Mouse (Mus musculus): ENCODE measurements around the gene Ifitm3.
"Not testable (repeated sequence)": the region's sequence is repeated elsewhere in the genome, so short reads cannot be mapped to it uniquely, and the experiment has no call there.

The Ifitm3 gene

DNA sequence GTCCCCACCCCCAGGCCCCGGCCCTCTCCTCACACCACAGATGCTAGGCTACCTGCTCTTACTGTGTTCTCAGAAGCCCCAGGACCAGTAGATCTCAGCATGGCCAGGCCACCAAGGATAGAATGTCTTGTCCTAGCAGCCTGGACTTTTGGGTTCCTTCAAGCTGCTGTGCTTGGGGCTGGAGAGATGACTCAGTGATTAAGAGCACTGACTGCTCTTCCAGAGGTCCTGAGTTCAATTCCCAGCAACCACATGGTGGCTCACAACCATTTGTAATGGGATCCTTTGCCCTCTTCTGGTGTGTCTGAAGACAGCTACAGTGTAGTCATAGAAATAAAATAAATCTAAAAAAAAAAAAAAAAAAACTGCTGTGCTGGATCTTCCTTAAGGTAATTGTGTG, 7.3 kb upstream of the Ifitm3 start, which contains the start of gene Ifitm6:
Gene Ifitm6 (minus strand): TSS at position 101 of the 400 bp plus-strand sequence.
- TF ChIP-seq GATA4 (IDR thresholded peaks at IDR 0.05; ENCODE audit: insufficient replicate concordance, low read length) = not testable (repeated sequence)

DNA sequence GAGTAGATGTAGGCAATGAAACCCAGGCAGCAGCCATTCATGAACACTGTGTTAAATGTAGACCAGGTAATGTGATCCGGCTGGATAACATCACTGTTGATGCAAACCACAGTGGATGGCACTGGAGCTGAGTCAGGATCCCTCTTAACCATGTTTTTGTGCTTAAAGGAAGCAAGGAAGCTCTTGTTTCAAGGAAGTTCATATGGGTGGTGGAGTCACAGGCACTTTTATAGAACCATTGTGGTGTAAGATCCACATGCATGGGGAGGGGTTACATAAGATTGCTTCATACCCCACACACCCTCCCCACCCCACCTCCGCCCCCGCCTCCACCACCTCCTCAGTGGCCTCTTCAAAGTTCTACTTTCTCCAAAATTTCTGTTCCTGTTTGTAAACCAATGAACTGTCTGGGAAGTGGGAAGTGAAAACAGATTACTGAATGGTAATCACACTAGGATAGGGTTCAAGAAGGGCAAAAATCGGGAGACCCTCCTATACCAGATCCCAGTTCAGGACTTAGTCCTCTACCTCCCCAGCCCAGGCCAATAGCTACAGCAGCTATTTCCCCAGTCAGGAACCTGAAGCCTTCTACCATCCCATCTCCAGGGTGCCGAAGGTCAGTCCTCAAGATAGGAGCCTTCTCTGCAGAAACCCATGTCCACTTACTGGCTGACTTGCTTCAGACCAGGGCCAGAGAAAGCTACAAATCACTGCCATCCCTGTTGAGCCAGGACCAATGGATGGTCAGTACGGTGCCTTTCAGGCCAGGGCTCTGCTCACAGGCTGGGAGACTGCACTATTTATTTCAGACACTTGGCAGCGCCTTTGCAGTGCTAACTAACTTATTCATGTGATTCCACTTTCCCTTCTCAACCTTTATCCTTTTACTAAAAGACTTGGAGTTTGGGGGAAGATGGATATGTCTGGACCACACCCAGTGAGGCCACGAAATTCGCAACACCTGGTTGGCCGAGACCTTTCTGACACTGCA, 6.4 kb upstream of the Ifitm3 start:
- no peak for TF ChIP-seq GATA4 (IDR thresholded peaks at IDR 0.05; ENCODE audit: insufficient replicate concordance, low read length)

DNA sequence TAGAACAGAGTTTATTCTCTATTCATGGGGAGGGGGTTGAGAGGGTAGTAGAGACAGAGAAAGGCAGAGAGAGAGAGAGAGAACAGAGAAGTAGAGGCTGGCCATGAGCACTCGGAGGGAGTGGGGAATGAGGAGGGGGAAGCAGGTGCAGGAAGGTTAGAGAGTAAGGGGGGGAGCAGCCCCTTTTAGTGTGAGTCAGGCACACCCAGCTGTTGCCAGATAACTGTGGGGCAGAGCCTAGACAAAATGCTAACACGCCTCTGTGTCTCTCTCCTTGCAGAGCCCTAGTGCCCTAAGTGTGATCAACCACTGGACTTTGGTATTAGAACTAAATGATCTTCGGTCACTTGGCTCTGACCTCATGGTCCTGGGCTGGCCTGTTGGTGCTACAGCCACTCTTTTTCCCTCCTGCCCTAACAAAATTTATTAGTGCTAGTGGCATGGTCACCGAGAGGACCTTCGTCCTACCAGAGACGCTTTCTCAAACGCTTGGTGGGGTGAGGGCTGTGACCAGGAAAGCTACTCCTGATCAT, 734 bp upstream of the Ifitm3 start:
- no peak for TF ChIP-seq GATA4 (IDR thresholded peaks at IDR 0.05; ENCODE audit: insufficient replicate concordance, low read length)

DNA sequence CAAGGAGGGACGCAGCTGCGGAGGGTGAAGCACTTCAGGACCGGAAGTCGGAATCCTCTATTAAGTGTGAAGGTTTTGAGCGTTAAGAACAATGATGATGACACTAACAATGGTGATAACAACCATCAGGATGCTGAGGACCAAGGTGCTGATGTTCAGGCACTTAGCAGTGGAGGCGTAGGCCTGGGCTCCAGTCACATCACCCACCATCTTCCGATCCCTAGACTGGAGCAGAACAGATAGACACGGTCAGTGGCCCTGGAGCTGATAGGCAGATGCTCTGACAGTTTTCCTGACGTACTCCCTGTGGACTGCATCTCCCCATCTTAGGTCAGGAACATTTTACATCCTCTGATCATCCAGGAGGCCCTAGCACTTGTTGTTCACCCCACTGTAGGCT, 905 bp downstream of the Ifitm3 start:
- TF ChIP-seq GATA4 (IDR thresholded peaks at IDR 0.05; ENCODE audit: insufficient replicate concordance, low read length) = no peak

DNA sequence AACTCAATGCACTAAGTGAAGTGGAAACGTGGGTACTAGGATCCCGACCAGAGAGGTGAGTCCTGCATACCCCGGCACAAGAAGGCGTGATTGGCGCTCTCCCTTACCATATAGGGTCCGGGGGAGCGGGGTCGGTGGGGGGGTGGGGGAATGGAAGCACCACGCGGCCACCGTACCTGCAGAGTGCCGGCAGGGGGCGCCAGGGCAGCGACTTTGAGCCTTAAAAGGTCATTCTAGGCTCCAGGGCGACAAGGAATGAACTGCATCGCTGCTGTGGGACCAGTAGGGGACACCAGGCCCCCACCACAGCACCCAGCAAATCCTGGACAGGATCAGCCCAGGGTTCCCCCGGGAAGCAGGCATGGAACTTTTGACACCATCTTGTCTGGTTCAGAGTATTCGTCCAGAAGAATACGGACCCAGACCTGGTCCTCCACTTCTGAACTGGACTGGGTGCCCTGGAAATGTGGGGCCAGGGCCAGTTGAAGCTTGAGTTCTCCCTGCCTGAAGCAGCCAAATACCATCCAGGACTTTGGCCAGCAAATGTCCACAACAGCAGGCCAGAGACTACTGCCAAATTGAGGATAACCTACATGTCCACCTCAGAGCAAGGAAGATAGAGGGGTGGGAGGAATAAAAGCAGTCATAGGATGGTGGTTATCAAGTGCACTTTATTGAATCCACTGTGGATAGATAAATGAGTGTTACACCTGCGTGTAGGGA, 1.5 kb downstream of the Ifitm3 start:
- no peak; the same call in 1 of the 2 replicates for TF ChIP-seq GATA4 (IDR thresholded peaks at IDR 0.05; ENCODE audit: insufficient replicate concordance, low read length)

DNA sequence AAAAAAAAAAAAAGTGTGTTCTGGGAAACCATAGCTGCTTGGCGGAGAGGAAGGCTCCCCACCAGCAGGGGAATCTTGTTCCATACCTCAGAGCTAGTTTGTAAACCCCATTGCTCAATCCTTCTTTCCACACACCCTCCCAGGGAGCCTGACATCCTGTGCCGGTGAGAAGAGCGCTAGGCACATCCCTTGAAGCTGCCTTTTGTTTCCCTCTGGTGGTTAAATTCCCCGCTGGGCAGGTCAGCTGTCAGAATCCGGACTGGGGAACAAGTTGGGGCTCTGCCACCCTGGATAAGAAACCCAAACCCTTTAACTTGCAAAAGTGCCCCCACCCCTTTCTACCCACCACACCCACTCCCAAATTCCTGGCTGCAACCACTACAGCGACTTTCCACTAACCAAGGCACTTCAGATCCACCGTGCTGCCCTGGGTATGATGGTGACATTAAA, 2.2 kb downstream of the Ifitm3 start:
- no peak for TF ChIP-seq GATA4 (IDR thresholded peaks at IDR 0.05; ENCODE audit: insufficient replicate concordance, low read length)

DNA sequence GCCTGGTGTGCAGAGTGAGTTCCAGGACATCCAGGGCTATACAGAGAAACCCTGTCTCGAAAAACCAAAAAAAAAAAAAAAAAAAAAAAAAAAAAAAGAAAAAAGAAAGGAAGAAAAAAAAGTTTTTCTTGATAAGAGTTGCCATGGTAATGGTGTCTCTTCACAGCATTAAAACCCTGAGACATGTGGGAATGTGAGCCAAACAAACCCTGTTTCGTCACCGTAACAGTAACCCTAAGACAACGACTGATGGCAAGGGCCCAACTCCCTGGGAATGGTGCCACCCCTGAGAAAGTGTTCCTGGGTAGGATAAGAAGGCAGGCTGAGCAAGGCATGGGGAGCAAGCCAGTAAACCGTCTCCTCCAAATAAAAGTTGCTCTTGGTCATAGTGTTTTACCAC, 3.7 kb downstream of the Ifitm3 start:
- TF ChIP-seq GATA4 (IDR thresholded peaks at IDR 0.05; ENCODE audit: insufficient replicate concordance, low read length) = no peak

DNA sequence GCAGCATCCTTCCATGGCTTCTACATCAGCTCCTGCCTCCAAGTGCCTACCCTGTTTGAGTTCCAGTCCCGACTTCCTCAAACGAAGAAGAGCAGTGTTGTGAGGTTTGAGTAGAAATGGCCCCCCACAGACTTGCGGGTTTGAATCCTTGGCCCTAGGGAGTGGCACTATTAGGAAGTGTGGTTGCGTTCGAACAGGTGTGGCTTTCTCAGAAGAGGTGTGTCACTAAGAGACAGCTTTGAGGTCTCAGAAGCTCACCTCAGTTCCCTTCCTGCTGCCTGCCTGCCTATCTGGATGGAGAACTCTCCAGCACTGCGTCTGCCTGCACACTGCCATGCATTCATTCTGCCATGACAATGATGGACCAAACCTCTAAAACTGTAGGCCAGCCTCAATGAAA, 4.1 kb downstream of the Ifitm3 start:
- TF ChIP-seq GATA4 (IDR thresholded peaks at IDR 0.05; ENCODE audit: insufficient replicate concordance, low read length) = no peak

DNA sequence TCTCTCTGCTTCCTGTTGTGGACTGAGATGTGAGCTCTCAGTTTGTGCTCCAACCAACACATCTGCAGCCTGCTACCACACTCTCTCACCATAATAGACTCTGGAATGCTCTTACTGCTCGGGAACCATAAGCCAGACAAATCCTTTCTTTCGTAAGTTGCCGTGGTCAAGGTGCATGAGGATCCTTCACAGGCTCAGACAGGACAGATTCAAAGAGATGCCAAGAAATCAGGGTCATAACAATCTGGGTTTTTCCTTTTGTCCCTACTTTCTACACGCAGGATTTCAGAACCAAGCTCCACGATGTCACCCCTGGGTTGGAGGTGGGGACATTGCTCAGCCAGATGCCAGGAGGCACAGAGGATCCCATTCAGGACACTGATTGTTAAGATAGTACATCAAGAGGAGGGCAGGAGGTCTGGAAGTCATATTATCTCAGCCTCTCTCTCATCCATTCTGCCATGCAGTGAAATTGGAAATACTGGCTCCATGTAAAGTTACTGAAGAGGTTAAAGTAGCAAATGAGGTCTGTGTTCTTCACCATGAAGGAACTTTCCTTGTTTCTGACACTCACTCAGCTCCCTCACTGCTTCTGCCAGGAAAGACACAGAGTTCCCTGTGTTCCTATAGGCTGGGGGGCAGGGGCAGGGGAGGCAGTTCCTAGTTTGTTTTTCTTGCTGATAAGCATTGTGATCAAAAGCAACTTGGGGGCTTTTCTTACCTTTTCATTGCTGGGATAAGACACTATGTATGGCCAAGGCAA, 7.1 kb downstream of the Ifitm3 start:
- no peak for TF ChIP-seq GATA4 (IDR thresholded peaks at IDR 0.05; ENCODE audit: insufficient replicate concordance, low read length)

DNA sequence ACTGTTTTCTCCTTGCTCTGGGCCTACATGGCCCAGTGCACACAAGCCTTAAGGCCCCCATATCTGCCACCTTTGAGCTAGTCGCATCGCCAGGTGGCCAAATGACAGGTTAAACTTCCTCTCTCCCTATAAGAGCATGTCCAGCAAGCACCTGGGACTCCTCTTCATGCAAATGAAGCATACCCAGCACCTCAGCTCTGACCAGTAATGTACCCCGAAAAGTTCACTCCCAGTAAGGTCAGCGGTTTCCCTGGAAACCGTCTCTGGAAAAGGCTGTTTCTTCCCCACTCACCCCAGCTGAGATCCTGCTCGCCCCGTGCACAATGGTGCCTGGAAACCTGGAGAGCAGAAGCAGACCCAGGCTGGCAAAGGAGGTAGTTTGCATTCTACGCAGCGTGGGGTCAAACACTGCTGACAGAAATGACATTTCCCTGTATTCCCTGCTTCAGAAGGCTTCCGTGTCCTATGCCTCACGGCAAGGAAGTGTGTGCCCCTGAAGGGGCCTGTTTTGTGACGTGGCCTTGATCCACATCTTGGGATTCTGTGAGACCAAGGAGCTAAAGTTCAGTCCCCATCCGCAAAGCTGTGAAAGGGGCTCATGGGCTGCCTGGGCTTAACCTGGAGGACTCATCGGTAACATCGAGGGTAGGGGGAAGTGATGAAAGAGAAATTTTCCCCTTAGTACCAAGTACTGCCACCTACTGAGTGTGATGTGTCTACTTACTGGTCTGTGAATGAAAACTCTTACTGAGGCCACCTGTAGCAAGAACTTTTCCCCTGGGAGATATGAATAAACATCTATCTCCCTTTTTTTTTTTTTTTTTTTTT, 9.5 kb downstream of the Ifitm3 start:
- TF ChIP-seq GATA4 (IDR thresholded peaks at IDR 0.05; ENCODE audit: insufficient replicate concordance, low read length) = no peak

DNA sequence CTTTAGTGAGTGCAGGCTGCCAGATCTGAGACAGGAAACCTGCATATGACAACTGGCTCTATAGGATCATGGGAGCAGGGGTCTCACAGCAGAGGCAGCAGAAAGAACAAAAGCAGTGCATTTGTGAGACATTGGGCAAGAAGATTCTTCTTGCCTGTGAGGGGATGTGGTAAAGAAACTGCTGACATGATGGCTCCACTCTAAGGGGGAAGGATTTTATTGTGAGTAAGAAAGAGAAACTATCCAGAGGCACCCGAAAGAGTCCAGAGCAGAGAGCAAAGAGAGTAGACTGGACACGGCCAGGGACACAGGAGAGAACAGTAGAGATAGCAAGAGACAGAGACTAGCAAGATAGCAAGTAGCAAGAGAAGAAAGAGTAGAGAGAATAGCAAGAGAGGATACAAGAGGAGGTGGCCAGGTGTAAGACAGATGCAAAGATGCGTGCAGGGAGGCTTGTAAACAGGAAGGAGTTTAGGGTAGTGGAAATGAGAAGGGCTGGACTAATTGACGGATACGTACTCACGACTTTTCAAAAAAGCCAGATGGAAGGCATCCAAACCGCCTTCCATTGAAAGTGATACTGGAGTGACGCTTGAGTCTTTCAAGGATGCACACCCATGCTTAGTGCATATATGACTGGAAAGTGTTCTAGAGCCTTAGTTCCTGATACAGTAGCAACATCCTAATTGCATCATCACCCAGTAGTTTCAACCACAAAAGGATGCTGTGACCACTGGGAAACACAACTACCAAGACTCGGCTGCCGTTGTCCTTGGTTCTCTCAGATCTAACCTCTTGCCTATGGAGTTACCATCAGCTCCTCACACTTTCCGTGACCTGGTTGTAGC, 11.5 kb downstream of the Ifitm3 start:
- no peak for TF ChIP-seq GATA4 (IDR thresholded peaks at IDR 0.05; ENCODE audit: insufficient replicate concordance, low read length)

DNA sequence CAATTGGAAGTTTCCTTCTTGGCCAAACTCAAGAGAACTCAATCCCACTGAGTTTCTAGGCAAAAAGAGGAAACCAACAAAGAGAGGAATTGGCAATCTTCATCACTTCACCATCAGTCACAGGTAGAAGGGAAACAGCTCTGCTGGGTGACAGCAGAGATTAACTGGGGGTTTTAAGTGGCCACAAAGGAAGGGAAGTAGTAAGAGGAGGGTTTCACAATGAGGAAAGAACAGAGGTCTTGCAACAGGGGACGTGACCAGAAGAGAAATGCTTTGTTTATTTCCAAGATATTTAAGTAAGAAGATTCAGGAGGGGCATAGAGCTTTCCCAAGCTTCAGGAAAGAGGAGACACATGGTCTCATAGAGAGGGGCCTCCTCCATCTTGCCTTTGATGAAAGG, 12.8 kb downstream of the Ifitm3 start:
- no peak for TF ChIP-seq GATA4 (IDR thresholded peaks at IDR 0.05; ENCODE audit: insufficient replicate concordance, low read length)

DNA sequence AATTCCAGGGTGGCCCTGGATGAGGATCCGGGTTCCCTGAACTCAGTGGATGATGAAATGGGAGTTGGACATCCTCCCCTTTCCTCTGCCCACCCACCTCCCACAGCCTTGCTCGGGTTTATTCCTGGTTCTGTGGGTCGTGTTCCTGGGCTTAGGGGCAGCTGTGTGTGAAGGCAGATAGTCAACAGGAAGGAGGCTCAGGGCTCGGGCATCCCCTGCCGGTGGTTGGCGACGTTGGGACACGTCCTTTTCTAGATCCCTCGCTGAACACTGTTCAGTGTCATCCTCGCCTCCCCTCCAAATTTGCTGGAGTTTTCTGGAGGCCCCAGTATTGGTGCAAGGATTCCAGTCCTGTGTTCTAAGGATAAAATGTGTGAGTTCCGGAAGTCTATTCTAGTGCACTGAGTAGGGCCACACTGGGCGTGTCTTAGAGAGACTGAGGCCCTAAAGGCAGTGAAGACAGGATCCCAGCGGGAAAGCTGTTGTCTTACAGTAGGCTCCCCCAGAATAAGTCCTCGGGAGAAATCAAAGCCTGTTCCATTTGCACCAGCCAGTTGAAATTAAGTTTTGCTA, 19.4 kb downstream of the Ifitm3 start:
- no peak for TF ChIP-seq GATA4 (IDR thresholded peaks at IDR 0.05; ENCODE audit: insufficient replicate concordance, low read length)

Measured in liver, adult (tissue).